Mouse (Mus musculus): ENCODE data around the gene Mdfic.

DNA sequence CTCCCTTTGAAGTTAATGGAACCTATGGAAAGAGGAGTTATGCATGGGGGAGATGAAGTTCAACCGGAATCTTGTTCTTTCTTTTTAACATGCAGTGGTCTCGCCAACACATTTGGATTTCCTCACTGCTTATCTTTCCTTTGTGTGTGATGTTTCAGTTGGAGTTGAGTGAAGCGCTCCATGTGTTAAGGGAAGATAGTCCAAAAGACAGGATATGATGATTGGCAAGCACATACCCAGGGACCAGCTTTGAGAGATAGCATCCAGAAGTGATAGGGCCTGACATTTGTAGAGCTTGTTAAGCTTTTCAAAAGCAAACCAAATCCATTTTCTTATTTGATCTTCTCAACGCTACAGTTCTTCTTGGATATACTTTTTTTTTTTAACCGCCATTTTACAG lies 86.9 kb downstream of the Mdfic start:
- TF ChIP-seq POLR2A (IDR thresholded peaks at IDR 0.05; ENCODE audit: extremely low read depth, insufficient read depth, low read length) (no peak), CTCF (IDR thresholded peaks at IDR 0.05; ENCODE audit: extremely low read depth, insufficient read depth, low read length) (no peak)
